Comparison of ENCODE assay signal across 17 mouse cellular contexts in genomic region chr10:27219698-27220097, GRCm38 (mm10).
"Had no signal": no experiment of that assay in that cellular context is flagged by ENCODE, and none has a peak within 500 bp of the region (broad histone marks: within the 10 kb centered on the region; RNA-seq: fewer than 3 reads in every experiment).

No protein-coding gene starts in this region.

- H3K9me3 ChIP-seq: liver, embryonic 13.5 days; liver, embryonic 15.5 days; megakaryocyte, embryonic 14.5 days; midbrain, embryonic 13.5 days; midbrain, embryonic 15.5 days; neural tube, embryonic 12.5 days; stomach, embryonic 15.5 days had no signal

- DNase-seq: liver; liver, embryonic 13.5 days; liver, postnatal 0 days; right cerebral cortex, postnatal 14 days; thymus, adult 2 months; thymus, postnatal 25 days; thymus, postnatal 4 days had no signal

- H3K4me2 ChIP-seq: liver, embryonic 11.5 days; liver, embryonic 13.5 days; liver, embryonic 15.5 days; midbrain, embryonic 11.5 days; midbrain, embryonic 13.5 days; midbrain, embryonic 15.5 days; neural tube, embryonic 12.5 days; stomach, embryonic 15.5 days had no signal

- H3K4me1 ChIP-seq: liver, embryonic 13.5 days; liver, embryonic 15.5 days; megakaryocyte, embryonic 14.5 days; midbrain, embryonic 13.5 days; midbrain, embryonic 15.5 days; neural tube, embryonic 12.5 days; stomach, embryonic 15.5 days had no signal

- ATAC-seq: liver, postnatal 0 days; midbrain, embryonic 13.5 days; midbrain, embryonic 15.5 days had no signal

- H3K27ac ChIP-seq: liver, embryonic 13.5 days; liver, embryonic 15.5 days; macrophage; midbrain, embryonic 13.5 days; midbrain, embryonic 15.5 days; neural tube, embryonic 12.5 days; stomach, embryonic 15.5 days; stomach, postnatal 0 days had no signal

- H3K27me3 ChIP-seq: liver, embryonic 13.5 days; liver, embryonic 15.5 days; megakaryocyte, embryonic 14.5 days; midbrain, embryonic 13.5 days; midbrain, embryonic 15.5 days; neural tube, embryonic 12.5 days; stomach, embryonic 15.5 days had no signal

- H3K36me3 ChIP-seq: liver, embryonic 13.5 days; liver, embryonic 15.5 days; midbrain, embryonic 13.5 days; midbrain, embryonic 15.5 days; neural tube, embryonic 12.5 days; stomach, embryonic 15.5 days had no signal

- H3K4me3 ChIP-seq: liver, embryonic 13.5 days; liver, embryonic 15.5 days; megakaryocyte, embryonic 14.5 days; midbrain, embryonic 13.5 days; midbrain, embryonic 15.5 days; neural tube, embryonic 12.5 days; stomach, embryonic 15.5 days had no signal

- H3K9ac ChIP-seq: liver, embryonic 13.5 days; liver, embryonic 15.5 days; liver, postnatal 0 days; midbrain, embryonic 13.5 days; midbrain, embryonic 15.5 days; neural tube, embryonic 12.5 days; stomach, embryonic 15.5 days had no signal
